Mouse (Mus musculus) midbrain, embryonic 10.5 days (tissue): Measurements from ENCODE around the gene Gm28998. TPM values are rescaled to one million over a fixed set of nuclear protein-coding genes. Genes with fewer than 3 reads are reported as not detected.
"Not testable (repeated sequence)": the region's sequence is repeated elsewhere in the genome, so short reads cannot be mapped to it uniquely, and the experiment has no call there.

Experiments used
- DNase-seq: peaks from one replicate; pipeline ENCODE4 v3.0.0-alpha.2; 2017; ENCODE audit warnings: low spot score
- H3K27ac ChIP-seq: fragments of 300-500 bp; sonication (generic); replicated peaks from 2 replicates; pipeline ENCODE4 v1.5.1; 2016; ENCODE audit warnings: mild to moderate bottlenecking
- H3K27me3 ChIP-seq: fragments of 300-500 bp; sonication (generic); 2 replicates; pipeline ENCODE4 v1.6.1; 2016; ENCODE audit warnings: low read depth, mild to moderate bottlenecking; ENCODE audit not compliant: poor library complexity, severe bottlenecking
- H3K36me3 ChIP-seq: fragments of 300-500 bp; sonication (generic); 2 replicates; pipeline ENCODE4 v1.6.1; 2016; ENCODE audit warnings: mild to moderate bottlenecking, moderate library complexity
- H3K4me1 ChIP-seq: fragments of 300-500 bp; sonication (generic); 2 replicates; pipeline ENCODE4 v1.6.1; 2016
- H3K4me3 ChIP-seq: fragments of 300-500 bp; sonication (generic); 2 replicates; pipeline ENCODE4 v1.5.1; 2016; ENCODE audit warnings: mild to moderate bottlenecking, moderate library complexity
- H3K9me3 ChIP-seq: fragments of 300-500 bp; sonication (generic); replicated peaks from 2 replicates; pipeline ENCODE4 v1.6.1; 2016; ENCODE audit warnings: mild to moderate bottlenecking
- WGBS: fragments of 180-500 bp; shearing (Covaris S2); methylation state at CpG from one replicate; pipeline ENCODE4 v1.1.7; 2016; 5-methylcytosine and 5-hydroxymethylcytosine counted together
- polyA plus RNA-seq: library from polyadenylated mRNA; unstranded; fragments of >200 nt; fragmentation: Nextera tagmentation; extraction: Ambion mirVana; gene quantifications from 2 replicates; pipeline ENCODE4 v1.2.1, GENCODE M21; 2016

The Gm28998 gene
- polyA plus RNA-seq, result not detected in 2 replicates

DNA sequence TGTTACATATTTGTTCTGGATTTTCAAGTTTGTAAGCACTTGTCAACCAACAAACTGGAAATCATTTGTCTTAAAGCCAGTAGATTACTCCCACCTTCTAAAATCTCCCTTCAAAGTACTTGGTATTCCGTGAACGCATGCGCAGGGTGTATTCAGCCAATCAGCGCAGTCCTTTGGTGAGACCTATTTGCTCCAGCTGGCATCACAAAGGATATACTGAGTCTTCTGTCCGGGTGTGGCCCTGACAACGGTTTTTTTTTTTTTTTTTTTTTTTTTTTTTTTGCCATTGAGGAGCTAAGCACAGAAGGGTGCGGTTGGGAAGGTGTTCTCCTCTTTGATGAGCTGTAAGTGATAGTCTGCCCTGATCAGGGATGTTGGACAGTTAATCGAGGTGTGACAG lies at the start of gene Gm28998:
Gene Gm28998 (plus strand): TSS at position 301 of the 400 bp plus-strand sequence.
- not testable (repeated sequence) for H3K4me3 ChIP-seq, H3K27me3 ChIP-seq, H3K36me3 ChIP-seq, H3K9me3 ChIP-seq, H3K27ac ChIP-seq, H3K4me1 ChIP-seq, DNase-seq
- WGBS, result no CpG with 5 or more reads among the region's 8 CpGs

Other genes with a start within 250 kb of the Gm28998 start
- not detected in 2 replicates for gene Gm21244, start 84.5 kb upstream of the Gm28998 start, polyA plus RNA-seq
- gene Gm21788, start 151.2 kb downstream of the Gm28998 start, polyA plus RNA-seq, result not detected in 2 replicates